Mouse (Mus musculus): ENCODE results near the gene Agbl1.

DNA sequence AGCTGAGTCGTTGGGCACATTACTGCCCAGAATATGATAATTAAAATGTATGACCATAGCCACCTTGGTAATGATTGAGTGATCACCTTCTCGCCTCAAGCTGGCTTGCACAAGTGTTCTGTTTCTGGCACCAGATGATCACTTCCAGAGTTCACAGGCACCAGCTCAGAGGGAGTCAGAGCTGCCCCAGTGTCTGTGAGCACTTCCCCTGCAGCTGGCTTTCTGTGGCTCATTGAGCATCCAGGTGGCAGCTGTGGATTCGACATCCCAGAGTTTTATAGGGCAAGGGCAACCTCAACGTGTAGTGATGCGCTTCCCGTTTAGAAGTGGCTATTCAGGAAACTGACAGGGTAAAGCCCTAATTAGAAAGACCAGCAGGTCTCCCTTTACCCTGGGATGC, 244.5 kb downstream of the Agbl1 start:
- no peak for TF ChIP-seq CTCF (IDR thresholded peaks at IDR 0.05; ENCODE audit: low read depth, low read length)
- no peak for TF ChIP-seq GATA1 (IDR thresholded peaks at IDR 0.05; ENCODE audit: borderline replicate concordance, low read length)
- TF ChIP-seq TAL1 (conservative IDR thresholded peaks at IDR 0.05; ENCODE audit: low read depth, low read length), result no peak
- no peak for TF ChIP-seq POLR2AphosphoS5 (IDR thresholded peaks at IDR 0.05; ENCODE audit: insufficient replicate concordance, low read depth, low read length)

All from G1E (cell line).